Mouse (Mus musculus) stomach, postnatal 0 days (tissue): ENCODE results near the gene Ints7. TPM values are rescaled to one million over a fixed set of nuclear protein-coding genes. Genes with fewer than 3 reads are reported as not detected.
A peak's percentile ranks its signal among the peaks of the same experiment; 100 is the strongest.

Experiments used
- ATAC-seq: fragments of 200-750 bp; cut with Nextera tagmentation; 2 replicates; pipeline ENCODE4 v1.8.0; 2017; ENCODE audit not compliant: low FRiP score, low TSS enrichment
- DNase-seq: peaks from one replicate; pipeline ENCODE4 v3.0.0-alpha.2; 2016; ENCODE audit warnings: low spot score
- H3K27ac ChIP-seq: fragments of 300-500 bp; sonication (generic); replicated peaks from 2 replicates; pipeline ENCODE4 v1.5.1; 2014; ENCODE audit warnings: mild to moderate bottlenecking, control low read depth
- H3K27me3 ChIP-seq: fragments of 300-500 bp; sonication (generic); 2 replicates; pipeline ENCODE4 v1.6.1; 2014; ENCODE audit warnings: low read length; ENCODE audit not compliant: control insufficient read depth, insufficient read depth
- H3K36me3 ChIP-seq: fragments of 300-500 bp; sonication (generic); 2 replicates; pipeline ENCODE4 v1.6.1; 2014; ENCODE audit warnings: low read length, mixed read lengths; ENCODE audit not compliant: control insufficient read depth, insufficient read depth
- H3K4me1 ChIP-seq: fragments of 300-500 bp; sonication (generic); replicated peaks from 2 replicates; pipeline ENCODE4 v1.6.1; 2014; ENCODE audit warnings: antibody characterized with exemption; ENCODE audit not compliant: control insufficient read depth, insufficient read depth
- H3K4me2 ChIP-seq: fragments of 300-500 bp; sonication (generic); replicated peaks from 2 replicates; pipeline ENCODE4 v1.6.1; 2014; ENCODE audit warnings: low read depth, mild to moderate bottlenecking, control low read depth, moderate library complexity
- H3K4me3 ChIP-seq: fragments of 300-500 bp; sonication (generic); 2 replicates; pipeline ENCODE4 v1.5.1; 2014; ENCODE audit warnings: low read depth, low read length, control low read depth
- H3K9ac ChIP-seq: fragments of 300-500 bp; sonication (generic); 2 replicates; pipeline ENCODE4 v1.6.1; 2014; ENCODE audit warnings: mild to moderate bottlenecking, low read length, control low read depth, mixed read lengths
- H3K9me3 ChIP-seq: fragments of 300-500 bp; sonication (generic); 2 replicates; pipeline ENCODE4 v1.6.1; 2016; ENCODE audit warnings: low read length; ENCODE audit not compliant: control insufficient read depth
- CTCF ChIP-seq: IDR thresholded peaks from 2 replicates; pipeline ENCODE4 v1.5.1; 2016; ENCODE audit warnings: antibody characterized with exemption, low read depth, mild to moderate bottlenecking, moderate library complexity
- EP300 ChIP-seq: optimal IDR thresholded peaks from 2 replicates; pipeline ENCODE3; 2016; ENCODE audit warnings: antibody characterized with exemption
- WGBS: fragments of 180-500 bp; shearing (Covaris S2); extraction: QIAGEN DNeasy Blood & Tissue Kit; methylation state at CpG from one replicate; pipeline ENCODE4 v1.1.7; 2014; 5-methylcytosine and 5-hydroxymethylcytosine counted together
- polyA plus RNA-seq: library from polyadenylated mRNA; unstranded; fragments of >200 nt; fragmentation: Nextera tagmentation; extraction: Ambion mirVana; gene quantifications from 2 replicates; pipeline ENCODE4 v1.2.1, GENCODE M21; 2015

Gene Ints7
- polyA plus RNA-seq, 1 experiment from 2014 or later, result 15.1 TPM

DNA sequence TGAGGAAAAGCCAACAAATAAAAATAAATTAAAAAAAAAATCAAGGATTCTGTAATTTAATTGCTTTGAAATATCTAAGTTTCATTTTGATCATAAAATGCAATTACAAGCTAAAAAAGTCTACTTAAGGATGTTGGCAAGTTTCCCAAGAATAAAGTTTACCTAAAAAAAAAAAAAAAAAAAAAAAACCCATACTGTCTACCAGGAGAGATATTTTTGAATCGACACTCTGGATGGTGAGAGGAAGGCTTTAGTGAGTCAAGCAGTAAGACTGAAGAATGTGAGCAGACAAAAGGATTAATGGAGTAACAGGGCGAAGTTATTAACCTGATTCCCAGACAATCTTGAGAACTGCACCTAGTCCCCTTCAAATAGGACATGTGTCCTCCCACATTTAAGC is 35.1 kb upstream of the Ints7 start:
- Histone ChIP-seq H3K4me1 (no peaks in the 10 kb centered on the region), H3K36me3 (0 out of 2 replicates have a peak, but pooled peaks cover 4% of the 10 kb centered on the region), H3K9me3 (no peaks in the 10 kb centered on the region), H3K4me3 (no peak overlapping the region), H3K27me3 (no peaks in the 10 kb centered on the region), H3K4me2 (no peak overlapping the region), H3K27ac (no peak overlapping the region), H3K9ac (no peak overlapping the region)
- 51% methylated on average over 2 of the region's 2 CpGs for whole genome bisulfite sequencing
- DNase-seq, result no peak
- TF ChIP-seq CTCF (no peak), EP300 (no peak)
- no peak for ATAC-seq

DNA sequence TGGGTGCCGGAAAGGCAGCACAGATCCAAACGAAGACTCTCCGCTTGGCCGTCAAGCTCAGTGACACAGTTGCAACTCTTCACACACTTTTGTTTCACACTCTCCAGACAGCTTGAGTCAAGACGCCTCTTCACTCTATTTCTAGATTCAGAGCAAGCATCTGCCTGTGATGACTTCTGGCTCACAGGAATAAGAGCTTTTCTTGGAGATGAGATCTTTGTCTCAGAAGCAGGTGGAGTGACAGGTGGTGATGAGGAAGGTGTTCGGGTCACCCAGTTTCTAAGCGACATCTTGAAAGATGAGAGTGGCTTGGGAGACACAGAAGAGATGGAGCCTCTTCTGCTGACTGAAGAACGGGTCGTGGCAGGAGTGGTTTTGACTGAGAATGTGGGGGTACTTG is 34.4 kb upstream of the Ints7 start:
- no peak overlapping the region for H3K4me3 ChIP-seq
- no peak overlapping the region for H3K9ac ChIP-seq
- ATAC-seq (no peak), DNase-seq (no peak)
- 81% methylated on average over 9 of the region's 9 CpGs for WGBS
- TF ChIP-seq CTCF, result no peak
- no peak for TF ChIP-seq EP300
- H3K27ac ChIP-seq, result no peak overlapping the region
- H3K4me1 ChIP-seq, result no peaks in the 10 kb centered on the region
- no peaks in the 10 kb centered on the region for H3K27me3 ChIP-seq
- H3K9me3 ChIP-seq, result no peaks in the 10 kb centered on the region
- H3K36me3 ChIP-seq, result 0 out of 2 replicates have a peak, but pooled peaks cover 4% of the 10 kb centered on the region
- no peak overlapping the region for H3K4me2 ChIP-seq

DNA sequence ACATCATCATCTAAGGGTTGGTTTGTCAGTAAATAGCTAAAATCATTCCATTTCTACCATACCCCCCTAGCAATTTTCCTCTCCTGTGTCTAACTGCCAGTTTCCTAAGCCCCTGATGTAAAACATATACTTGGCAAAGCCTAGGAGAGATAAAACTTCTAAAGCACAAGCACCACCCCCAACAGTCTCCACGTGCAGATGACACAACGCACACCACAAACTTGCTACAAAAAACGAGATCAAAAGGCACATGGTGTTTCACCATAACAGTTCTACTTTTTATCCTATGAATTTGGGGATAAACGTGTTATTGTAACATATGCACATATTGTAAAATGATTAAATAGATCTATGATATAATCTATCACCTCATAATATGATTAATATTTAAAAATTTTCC is 33.8 kb upstream of the Ints7 start:
- DNase-seq (no peak), ATAC-seq (no peak)
- Histone ChIP-seq H3K27ac (no peak overlapping the region), H3K4me3 (no peak overlapping the region), H3K9me3 (no peaks in the 10 kb centered on the region), H3K4me2 (no peak overlapping the region), H3K9ac (no peak overlapping the region), H3K27me3 (no peaks in the 10 kb centered on the region), H3K4me1 (no peaks in the 10 kb centered on the region), H3K36me3 (0 out of 2 replicates have a peak, but pooled peaks cover 4% of the 10 kb centered on the region)
- no peak for TF ChIP-seq EP300
- TF ChIP-seq CTCF, result no peak
- 67% methylated on average over 4 of the region's 4 CpGs for WGBS

DNA sequence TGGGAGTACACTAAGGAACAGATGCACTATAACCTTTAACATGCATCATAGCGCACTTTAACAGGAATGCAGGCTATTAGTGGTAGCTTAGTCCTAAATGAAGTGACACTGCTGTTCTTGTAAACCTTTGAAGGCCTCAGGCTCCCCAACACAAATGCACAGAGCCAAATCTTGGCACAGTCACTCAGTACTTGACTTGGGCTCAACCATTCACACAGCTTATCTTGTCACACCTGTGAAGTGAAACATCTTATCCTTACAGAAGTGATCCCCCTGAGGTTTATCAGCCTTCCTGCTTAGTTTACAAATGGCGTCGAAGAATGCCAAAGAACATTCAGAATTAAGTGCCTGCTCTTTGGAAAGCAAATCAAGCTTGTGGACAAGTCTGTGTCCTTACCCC is 31.7 kb upstream of the Ints7 start:
- Histone ChIP-seq H3K9me3 (no peaks in the 10 kb centered on the region), H3K27ac (no peak overlapping the region), H3K4me3 (no peak overlapping the region), H3K4me2 (no peak overlapping the region), H3K27me3 (no peaks in the 10 kb centered on the region), H3K36me3 (0 out of 2 replicates have a peak, but pooled peaks cover 3% of the 10 kb centered on the region), H3K4me1 (no peaks in the 10 kb centered on the region), H3K9ac (no peak overlapping the region)
- TF ChIP-seq CTCF (no peak), EP300 (no peak)
- DNase-seq (no peak), ATAC-seq (no peak)
- 73% methylated on average over 3 of the region's 3 CpGs for WGBS

DNA sequence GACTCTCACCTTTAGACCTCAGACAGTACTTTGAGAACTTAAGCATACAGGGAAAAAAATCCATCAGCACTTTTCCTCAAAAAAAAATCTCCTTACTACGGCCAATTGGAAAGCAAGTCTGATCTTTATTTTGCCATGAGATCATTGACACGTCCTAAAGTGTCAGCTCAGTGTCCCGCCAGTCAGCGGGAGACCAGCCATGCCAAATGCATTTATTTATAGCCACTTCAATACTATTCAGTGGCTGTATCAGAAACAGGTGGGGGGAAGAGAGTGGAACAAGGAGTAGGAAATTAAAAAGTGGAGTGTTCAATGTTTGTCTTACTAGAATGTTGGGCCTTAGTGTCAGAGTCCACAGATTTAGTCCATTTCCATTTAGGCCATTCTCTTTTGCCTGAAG is 24.6 kb upstream of the Ints7 start:
- Histone ChIP-seq H3K27me3 (no peaks in the 10 kb centered on the region), H3K9ac (no peak overlapping the region), H3K36me3 (no peaks in the 10 kb centered on the region), H3K4me3 (no peak overlapping the region), H3K9me3 (no peaks in the 10 kb centered on the region), H3K27ac (no peak overlapping the region), H3K4me1 (no peaks in the 10 kb centered on the region), H3K4me2 (no peak overlapping the region)
- no peak for ATAC-seq
- WGBS, result 86% methylated on average over 4 of the region's 4 CpGs
- DNase-seq, result no peak
- TF ChIP-seq CTCF, result no peak
- TF ChIP-seq EP300, result no peak

DNA sequence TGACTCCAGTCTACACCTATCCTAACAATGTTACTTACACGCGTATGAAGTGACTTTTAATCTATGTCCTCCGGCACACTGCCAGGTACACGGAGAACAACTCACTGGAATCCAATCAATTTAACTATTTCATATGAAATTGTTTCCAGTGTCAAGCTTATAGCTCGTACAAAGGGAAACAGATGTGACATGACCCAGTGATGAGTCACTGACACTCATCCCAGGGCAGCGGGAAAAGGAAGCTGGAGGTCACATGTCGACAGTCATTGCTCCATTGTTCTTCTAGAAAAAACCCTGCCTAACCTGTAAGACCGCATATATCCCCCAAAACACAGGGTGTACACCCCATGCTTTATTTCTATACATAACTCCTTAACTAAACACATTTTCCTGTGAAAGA is 18.3 kb upstream of the Ints7 start:
- no peaks in the 10 kb centered on the region for H3K36me3 ChIP-seq
- no peak overlapping the region for H3K27ac ChIP-seq
- 57% methylated on average over 8 of the region's 8 CpGs for WGBS
- no peak for ATAC-seq
- no peaks in the 10 kb centered on the region for H3K27me3 ChIP-seq
- no peaks in the 10 kb centered on the region for H3K9me3 ChIP-seq
- H3K9ac ChIP-seq, result no peak overlapping the region
- TF ChIP-seq CTCF (no peak), EP300 (peak; percentile 21)
- no peaks in the 10 kb centered on the region for H3K4me1 ChIP-seq
- H3K4me2 ChIP-seq, result no peak overlapping the region
- no peak overlapping the region for H3K4me3 ChIP-seq
- DNase-seq, result no peak
